Mouse (Mus musculus) cerebellum, adult 8-10 months (tissue): ENCODE measurements around the gene Gusb.
"Not testable (repeated sequence)": the region's sequence is repeated elsewhere in the genome, so short reads cannot be mapped to it uniquely, and the experiment has no call there.

Source experiments
- DNase-seq: peaks from one replicate; pipeline ENCODE4 v3.0.0; 2022

The Gusb gene

GRCm38 (mm10) chr5:130002301-130003146 lies at the start of gene Gusb:
Gusb (minus strand) TSS chr5:130003049.
- peak; percentile 48 for DNase-seq

- DNase-seq, result no peak
Observed at GRCm38 (mm10) chr5:130052510-130052909, 49.7 kb upstream of the Gusb start.

GRCm38 (mm10) chr5:130051073-130051860 lies 48.4 kb upstream of the Gusb start:
- DNase-seq, result no peak

- DNase-seq, result peak; percentile 81
Observed at GRCm38 (mm10) chr5:130050416-130050815, 47.6 kb upstream of the Gusb start.

GRCm38 (mm10) chr5:130048786-130049520 lies 46.1 kb upstream of the Gusb start:
- DNase-seq, result no peak

GRCm38 (mm10) chr5:130047013-130047412 lies 44.2 kb upstream of the Gusb start:
- no peak for DNase-seq

GRCm38 (mm10) chr5:130046589-130046988 lies 43.7 kb upstream of the Gusb start:
- no peak for DNase-seq

- DNase-seq, result no peak
Observed at GRCm38 (mm10) chr5:130046100-130046499, 43.3 kb upstream of the Gusb start.

GRCm38 (mm10) chr5:130044201-130044695 lies 41.4 kb upstream of the Gusb start:
- DNase-seq, result peak; percentile 82

- DNase-seq, result no peak
Observed at GRCm38 (mm10) chr5:130043741-130044140, 40.9 kb upstream of the Gusb start.

GRCm38 (mm10) chr5:130041262-130041661 lies 38.4 kb upstream of the Gusb start:
- no peak for DNase-seq

GRCm38 (mm10) chr5:130040797-130041196 lies 37.9 kb upstream of the Gusb start:
- DNase-seq, result no peak

- peak; percentile 58 for DNase-seq
Observed at GRCm38 (mm10) chr5:130037752-130038455, 35.1 kb upstream of the Gusb start.

- DNase-seq, result not testable (repeated sequence)
Observed at GRCm38 (mm10) chr5:130036300-130036699, 33.5 kb upstream of the Gusb start.

GRCm38 (mm10) chr5:130033869-130034268 lies 31.0 kb upstream of the Gusb start:
- no peak for DNase-seq

- no peak for DNase-seq
Observed at GRCm38 (mm10) chr5:130031410-130032390, 28.9 kb upstream of the Gusb start.

- peak; percentile 84 for DNase-seq
Observed at GRCm38 (mm10) chr5:130029142-130029897, 26.5 kb upstream of the Gusb start, which contains the start of the genes Asl and Crcp. Asl (minus strand) TSS chr5:130029247. Crcp (plus strand) TSS chr5:130029290.

GRCm38 (mm10) chr5:130027696-130028095 lies 24.8 kb upstream of the Gusb start:
- no peak for DNase-seq

GRCm38 (mm10) chr5:130027134-130027533 lies 24.3 kb upstream of the Gusb start:
- no peak for DNase-seq
